Mouse (Mus musculus) right cerebral cortex, postnatal 25 days (tissue): Measurements from ENCODE around the gene Fnbp1.
A peak's percentile ranks its signal among the peaks of the same experiment; 100 is the strongest.

Experiments
- DNase-seq: peaks from one replicate; pipeline ENCODE4 v3.0.0; 2022

Fnbp1 gene

GRCm38 (mm10) chr2:31147054-31147453, 5.2 kb upstream of the Fnbp1 start:
- DNase-seq = no peak

- no peak for DNase-seq
Measured at GRCm38 (mm10) chr2:31144901-31145300, 3.1 kb upstream of the Fnbp1 start.

GRCm38 (mm10) chr2:31143768-31144695, 2.2 kb upstream of the Fnbp1 start:
- no peak for DNase-seq

GRCm38 (mm10) chr2:31143326-31143725, 1.5 kb upstream of the Fnbp1 start:
- no peak for DNase-seq

GRCm38 (mm10) chr2:31142505-31142904, 697 bp upstream of the Fnbp1 start:
- DNase-seq = no peak

- DNase-seq = peak; percentile 59
Measured at GRCm38 (mm10) chr2:31141074-31141866, 538 bp downstream of the Fnbp1 start.

- no peak for DNase-seq
Measured at GRCm38 (mm10) chr2:31140772-31141073, 1.1 kb downstream of the Fnbp1 start.

- no peak for DNase-seq
Measured at GRCm38 (mm10) chr2:31139991-31140771, 1.6 kb downstream of the Fnbp1 start.

- no peak for DNase-seq
Measured at GRCm38 (mm10) chr2:31139174-31139632, 2.6 kb downstream of the Fnbp1 start.

GRCm38 (mm10) chr2:31137018-31137590, 4.7 kb downstream of the Fnbp1 start:
- DNase-seq = no peak

- DNase-seq = no peak
Measured at GRCm38 (mm10) chr2:31136338-31136737, 5.5 kb downstream of the Fnbp1 start.

- DNase-seq = no peak
Measured at GRCm38 (mm10) chr2:31135512-31135931, 6.3 kb downstream of the Fnbp1 start.

- DNase-seq = no peak
Measured at GRCm38 (mm10) chr2:31133981-31134380, 7.8 kb downstream of the Fnbp1 start.

- DNase-seq = no peak
Measured at GRCm38 (mm10) chr2:31132682-31133081, 9.1 kb downstream of the Fnbp1 start.

GRCm38 (mm10) chr2:31130815-31131299, 11.0 kb downstream of the Fnbp1 start:
- DNase-seq = no peak

- DNase-seq = no peak
Measured at GRCm38 (mm10) chr2:31129742-31130518, 11.9 kb downstream of the Fnbp1 start.

- no peak for DNase-seq
Measured at GRCm38 (mm10) chr2:31127899-31128298, 13.9 kb downstream of the Fnbp1 start.

- DNase-seq = no peak
Measured at GRCm38 (mm10) chr2:31127219-31127618, 14.6 kb downstream of the Fnbp1 start.

GRCm38 (mm10) chr2:31126048-31126447, 15.8 kb downstream of the Fnbp1 start:
- no peak for DNase-seq

GRCm38 (mm10) chr2:31125156-31125555, 16.7 kb downstream of the Fnbp1 start:
- DNase-seq = no peak

- no peak for DNase-seq
Measured at GRCm38 (mm10) chr2:31124694-31125093, 17.1 kb downstream of the Fnbp1 start.

- DNase-seq = no peak
Measured at GRCm38 (mm10) chr2:31123493-31123892, 18.3 kb downstream of the Fnbp1 start.
